Mouse (Mus musculus): ENCODE data around the gene Zmynd11. TPM values are rescaled to one million over a fixed set of nuclear protein-coding genes. Genes with fewer than 3 reads are reported as not detected.

Zmynd11 gene
- total RNA-seq (2023), result 170 TPM

GRCm38 (mm10) chr13:9764646-9765536, at the start of gene Zmynd11:
Gene Zmynd11, minus strand, starts transcription at chr13:9765330.

